Mouse (Mus musculus) intestine, postnatal 0 days (tissue): ENCODE results near the gene Tigit. TPM values are rescaled to one million over a fixed set of nuclear protein-coding genes. Genes with fewer than 3 reads are reported as not detected.

ENCODE experiments used
- ATAC-seq: fragments of 200-750 bp; cut with Nextera tagmentation; 2 replicates; pipeline ENCODE4 v1.8.0; 2017; ENCODE audit warnings: mild to moderate bottlenecking, moderate TSS enrichment, moderate library complexity
- H3K27ac ChIP-seq: fragments of 300-500 bp; sonication (generic); 2 replicates; pipeline ENCODE4 v1.5.1; 2014; ENCODE audit warnings: mild to moderate bottlenecking, low read depth, low read length, moderate library complexity
- H3K27me3 ChIP-seq: fragments of 300-500 bp; sonication (generic); replicated peaks from 2 replicates; pipeline ENCODE4 v1.6.1; 2014; ENCODE audit warnings: low read length, mixed read lengths; ENCODE audit not compliant: control insufficient read depth, insufficient read depth
- H3K36me3 ChIP-seq: fragments of 300-500 bp; sonication (generic); 2 replicates; pipeline ENCODE4 v1.6.1; 2014; ENCODE audit warnings: mild to moderate bottlenecking, moderate library complexity; ENCODE audit not compliant: control insufficient read depth, insufficient read depth
- H3K4me1 ChIP-seq: fragments of 300-500 bp; sonication (generic); replicated peaks from 2 replicates; pipeline ENCODE4 v1.6.1; 2014; ENCODE audit warnings: antibody characterized with exemption, low read length, mixed read lengths; ENCODE audit not compliant: control insufficient read depth, insufficient read depth
- H3K4me2 ChIP-seq: fragments of 300-500 bp; sonication (generic); replicated peaks from 2 replicates; pipeline ENCODE4 v1.6.1; 2014; ENCODE audit warnings: low read depth, mild to moderate bottlenecking, moderate library complexity
- H3K4me3 ChIP-seq: fragments of 300-500 bp; sonication (generic); 2 replicates; pipeline ENCODE4 v1.5.1; 2014; ENCODE audit warnings: low read depth, low read length
- H3K9ac ChIP-seq: fragments of 300-500 bp; sonication (generic); 2 replicates; pipeline ENCODE4 v1.6.1; 2014; ENCODE audit warnings: mild to moderate bottlenecking, low read depth, low read length
- H3K9me3 ChIP-seq: fragments of 300-500 bp; sonication (generic); 2 replicates; pipeline ENCODE4 v1.6.1; 2016; ENCODE audit warnings: mixed run types; ENCODE audit not compliant: control insufficient read depth
- CTCF ChIP-seq: sonication (generic); IDR thresholded peaks from 2 replicates; pipeline ENCODE4 v1.5.1; 2016; ENCODE audit warnings: low read depth, mild to moderate bottlenecking, control low read depth, antibody characterized with exemption, moderate library complexity
- WGBS: fragments of 180-500 bp; shearing (Covaris S2); extraction: QIAGEN DNeasy Blood & Tissue Kit; methylation state at CpG from one replicate; pipeline ENCODE4 v1.1.7; 2014; 5-methylcytosine and 5-hydroxymethylcytosine counted together
- microRNA counts: library from miRNA; unstranded; fragments of <30 nt; microRNA quantifications from one replicate; lab custom pipeline; 2016
- microRNA-seq: library from miRNA; unstranded; fragments of <30 nt; microRNA quantifications from one replicate; pipeline ENCODE4, GENCODE M21; 2016
- polyA plus RNA-seq: library from polyadenylated mRNA; unstranded; fragments of >200 nt; fragmentation: Nextera tagmentation; extraction: Ambion mirVana; gene quantifications from 2 replicates; pipeline ENCODE4 v1.2.1, GENCODE M21; 2015

Tigit gene
- polyA plus RNA-seq, 1 experiment from 2014 or later = not detected

- 41% methylated on average over 9 of the region's 9 CpGs for whole genome bisulfite sequencing
- H3K36me3 ChIP-seq = no peaks in the 10 kb centered on the region
- H3K9me3 ChIP-seq = no peaks in the 10 kb centered on the region
- no peak overlapping the region for H3K4me3 ChIP-seq
- no peak overlapping the region for H3K9ac ChIP-seq
- no peak for TF ChIP-seq CTCF
- H3K27ac ChIP-seq = no peak overlapping the region
- H3K27me3 ChIP-seq = no peaks in the 10 kb centered on the region
- ATAC-seq = no peak
- no peak overlapping the region for H3K4me2 ChIP-seq
- H3K4me1 ChIP-seq = no peaks in the 10 kb centered on the region
Measured at GRCm38 (mm10) chr16:43603591-43604141, 60.3 kb downstream of the Tigit start.

DNA sequence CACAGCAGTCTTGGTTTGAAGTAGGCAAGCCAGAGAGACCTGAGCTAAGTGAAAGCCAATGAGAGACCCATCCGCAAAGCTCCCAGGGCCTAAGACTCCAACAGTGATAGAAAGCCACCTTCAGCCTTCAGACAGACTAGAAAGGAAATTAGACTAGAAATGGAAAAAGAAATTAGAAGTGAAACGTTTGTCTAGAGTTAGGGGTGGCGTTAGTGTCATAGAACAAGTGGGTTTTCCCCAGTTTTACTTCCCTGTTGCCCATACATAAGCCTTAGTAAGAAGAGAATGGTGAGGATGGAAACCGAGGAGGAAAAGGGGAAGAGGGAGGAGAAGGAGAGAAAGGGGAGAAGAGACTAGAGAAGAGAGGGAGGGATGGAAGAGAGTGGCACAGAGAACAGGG lies 61.4 kb downstream of the Tigit start:
- H3K36me3 ChIP-seq = no peaks in the 10 kb centered on the region
- 70% methylated on average over 4 of the region's 4 CpGs for WGBS
- ATAC-seq = no peak
- no peaks in the 10 kb centered on the region for H3K4me1 ChIP-seq
- no peaks in the 10 kb centered on the region for H3K27me3 ChIP-seq
- no peaks in the 10 kb centered on the region for H3K9me3 ChIP-seq
- H3K9ac ChIP-seq = no peak overlapping the region
- no peak overlapping the region for H3K4me3 ChIP-seq
- no peak for TF ChIP-seq CTCF
- no peak overlapping the region for H3K4me2 ChIP-seq
- H3K27ac ChIP-seq = no peak overlapping the region

- Histone ChIP-seq H3K9ac (no peak overlapping the region), H3K4me2 (no peak overlapping the region), H3K4me1 (no peaks in the 10 kb centered on the region), H3K36me3 (no peaks in the 10 kb centered on the region), H3K27me3 (no peaks in the 10 kb centered on the region), H3K9me3 (no peaks in the 10 kb centered on the region), H3K27ac (no peak overlapping the region), H3K4me3 (no peak overlapping the region)
- no peak for TF ChIP-seq CTCF
- ATAC-seq = no peak
- WGBS = 84% methylated on average over 2 of the region's 2 CpGs
Measured at GRCm38 (mm10) chr16:43599707-43600106, 64.2 kb downstream of the Tigit start.

MicroRNAs encoded within 50 kb of the gene (microRNA counts, 519-probe panel; counts per million panel counts)
- not detected for microRNA mmu-miR-568 (lab: Ali Mortazavi, UCI)

Small RNA genes within 50 kb of the gene (microRNA-seq; reads per million reads assigned to microRNA genes)
- gene Mir568 = not detected

Other genes starting within 250 kb of the Tigit start
- gene Drd3, start 89.9 kb upstream of the Tigit start, polyA plus RNA-seq = 0.13 TPM in 1 of 2 replicates, not detected in the other
- gene Ccdc191, start 225.7 kb upstream of the Tigit start, polyA plus RNA-seq = 3.6 and 4.2 TPM in 2 replicates